Mouse (Mus musculus): ENCODE measurements at regions not wholly inside any gene's neighbourhood (a gene's known extent, or its start where the extent isn't known, plus 50 kb on each side); places are given as distances from the start of the nearest gene placed in this dataset.

GRCm38 (mm10) chr14:46220483-46220882 lies 158.7 kb upstream of the Gm15217 start:
- TF ChIP-seq POLR2A (IDR thresholded peaks at IDR 0.05; ENCODE audit: control insufficient read depth in 1 of 2, insufficient read depth in 1 of 2, low read depth in 1 of 2, low read length in 2 of 2, poor library complexity in 1 of 2) (no peak), ZMIZ1 (IDR thresholded peaks at IDR 0.05; ENCODE audit: low read depth, low read length) (no peak), SIN3A (IDR thresholded peaks at IDR 0.05; ENCODE audit: low read length) (no peak), E2F4 (IDR thresholded peaks at IDR 0.05; ENCODE audit: borderline replicate concordance, low read depth, low read length) (no peak), MAX (IDR thresholded peaks at IDR 0.05; ENCODE audit: low read length) (no peak)

Measured in MEL (cell line).